Mouse (Mus musculus) kidney, embryonic 15.5 days (tissue): ENCODE measurements around the gene Col25a1. TPM values are rescaled to one million over a fixed set of nuclear protein-coding genes. Genes with fewer than 3 reads are reported as not detected.
A peak's percentile ranks its signal among the peaks of the same experiment; 100 is the strongest.

Experiments used
- ATAC-seq: fragments of 200-750 bp; cut with Nextera tagmentation; replicated peaks from 2 replicates; pipeline ENCODE4 v1.8.0; 2017; ENCODE audit warnings: moderate TSS enrichment; ENCODE audit not compliant: low FRiP score
- H3K27ac ChIP-seq: fragments of 300-500 bp; sonication (generic); 2 replicates; pipeline ENCODE4 v1.5.1; 2015; ENCODE audit warnings: mild to moderate bottlenecking, inconsistent platforms
- H3K27me3 ChIP-seq: fragments of 300-500 bp; sonication (generic); 2 replicates; pipeline ENCODE4 v1.6.1; 2015; ENCODE audit warnings: inconsistent platforms
- H3K36me3 ChIP-seq: fragments of 300-500 bp; sonication (generic); 2 replicates; pipeline ENCODE4 v1.6.1; 2015; ENCODE audit warnings: inconsistent platforms
- H3K4me1 ChIP-seq: fragments of 300-500 bp; sonication (generic); 2 replicates; pipeline ENCODE4 v1.6.1; 2015; ENCODE audit warnings: inconsistent platforms
- H3K4me2 ChIP-seq: fragments of 300-500 bp; sonication (generic); 2 replicates; pipeline ENCODE4 v1.6.1; 2015; ENCODE audit warnings: moderate library complexity, mild to moderate bottlenecking, inconsistent platforms
- H3K4me3 ChIP-seq: fragments of 300-500 bp; sonication (generic); replicated peaks from 2 replicates; pipeline ENCODE4 v1.5.1; 2015; ENCODE audit warnings: mild to moderate bottlenecking, inconsistent platforms
- H3K9ac ChIP-seq: fragments of 300-500 bp; sonication (generic); 2 replicates; pipeline ENCODE4 v1.6.1; 2015; ENCODE audit warnings: mild to moderate bottlenecking, inconsistent platforms
- H3K9me3 ChIP-seq: fragments of 300-500 bp; sonication (generic); replicated peaks from 2 replicates; pipeline ENCODE4 v1.6.1; 2016; ENCODE audit warnings: inconsistent platforms
- WGBS: fragments of 180-500 bp; shearing (Covaris S2); methylation state at CpG from one replicate; pipeline ENCODE4 v1.1.7; 2015; ENCODE audit warnings: mixed read lengths; 5-methylcytosine and 5-hydroxymethylcytosine counted together
- polyA plus RNA-seq: library from polyadenylated mRNA; unstranded; fragments of >200 nt; fragmentation: Nextera tagmentation; extraction: Ambion mirVana; gene quantifications from 2 replicates; pipeline ENCODE4 v1.2.1, GENCODE M21; 2015

The Col25a1 gene
- polyA plus RNA-seq, 1 experiment from 2014 or later: 5.4 TPM

- Histone ChIP-seq H3K36me3 (no peaks in the 10 kb centered on the region), H3K4me1 (no peaks in the 10 kb centered on the region), H3K9me3 (0 out of 2 replicates have a peak, but pooled peaks cover 4% of the 10 kb centered on the region), H3K4me3 (0 out of 2 replicates have a peak overlapping the region, but pooled peaks have one; percentile 10), H3K9ac (no peak overlapping the region), H3K4me2 (peak overlapping the region; percentile 42), H3K27ac (no peak overlapping the region), H3K27me3 (peaks cover 9% of the 10 kb centered on the region)
- 38% methylated on average over 17 of the region's 17 CpGs for WGBS
- ATAC-seq: no peak
Observed at GRCm38 (mm10) chr3:130172764-130173163, 41.5 kb downstream of the Col25a1 start.

DNA sequence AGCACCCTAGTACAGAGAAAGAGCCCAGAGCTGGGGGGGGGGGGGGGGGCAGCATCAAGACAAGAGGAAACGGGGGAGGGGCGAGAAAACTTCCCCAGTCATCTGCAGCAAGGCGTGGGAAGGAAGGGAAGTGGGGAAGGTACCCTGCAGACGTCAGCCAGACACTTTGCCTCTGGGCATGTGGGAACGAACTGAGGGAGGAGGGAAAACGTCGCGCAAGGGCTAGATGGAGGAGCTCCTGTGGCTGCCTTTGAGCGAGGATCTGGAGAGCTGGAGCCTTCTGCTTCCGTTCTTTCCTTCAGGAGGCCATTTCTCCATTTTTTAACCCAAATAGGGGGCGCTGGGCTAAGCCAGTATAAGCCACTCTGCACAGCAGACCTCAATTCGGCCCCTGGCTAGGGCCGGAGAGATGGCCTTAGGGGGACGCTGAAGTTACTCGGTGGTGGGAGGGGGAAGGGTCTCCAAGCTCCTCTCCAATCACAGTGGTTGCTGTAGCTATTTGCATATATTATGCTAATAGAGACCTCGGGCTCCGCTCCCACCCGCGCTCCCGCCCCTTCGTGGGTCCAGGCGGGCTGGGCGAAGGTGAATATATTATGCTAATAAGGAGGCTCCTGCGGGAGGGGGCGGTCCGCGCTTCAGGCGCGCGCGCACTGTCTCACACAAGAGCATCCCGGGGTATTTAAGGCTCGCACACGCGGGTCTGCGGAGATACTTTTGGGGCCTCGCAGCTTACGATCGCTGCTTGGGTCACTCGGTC is 49.1 kb downstream of the Col25a1 start:
- under 1% methylated on average over 40 of the region's 40 CpGs for WGBS
- H3K36me3 ChIP-seq: no peaks in the 10 kb centered on the region
- no peaks in the 10 kb centered on the region for H3K9me3 ChIP-seq
- H3K27me3 ChIP-seq: peaks cover 31% of the 10 kb centered on the region
- peaks cover 14% of the 10 kb centered on the region for H3K4me1 ChIP-seq
- peak overlapping the region; percentile 82 for H3K27ac ChIP-seq
- ATAC-seq: peak; percentile 97
- H3K4me2 ChIP-seq: peak overlapping the region; percentile 100
- H3K9ac ChIP-seq: peak overlapping the region; percentile 54
- peak overlapping the region; percentile 64 for H3K4me3 ChIP-seq

- H3K4me3 ChIP-seq: peak overlapping the region; percentile 64
- H3K4me2 ChIP-seq: peak overlapping the region; percentile 100
- peak; percentile 68 for ATAC-seq
- no peak overlapping the region for H3K27ac ChIP-seq
- no peaks in the 10 kb centered on the region for H3K36me3 ChIP-seq
- peak overlapping the region; percentile 54 for H3K9ac ChIP-seq
- WGBS: under 1% methylated on average over 40 of the region's 40 CpGs
- no peaks in the 10 kb centered on the region for H3K9me3 ChIP-seq
- H3K27me3 ChIP-seq: peaks cover 31% of the 10 kb centered on the region
- peaks cover 14% of the 10 kb centered on the region for H3K4me1 ChIP-seq
Observed at GRCm38 (mm10) chr3:130180964-130181590, 49.8 kb downstream of the Col25a1 start.

DNA sequence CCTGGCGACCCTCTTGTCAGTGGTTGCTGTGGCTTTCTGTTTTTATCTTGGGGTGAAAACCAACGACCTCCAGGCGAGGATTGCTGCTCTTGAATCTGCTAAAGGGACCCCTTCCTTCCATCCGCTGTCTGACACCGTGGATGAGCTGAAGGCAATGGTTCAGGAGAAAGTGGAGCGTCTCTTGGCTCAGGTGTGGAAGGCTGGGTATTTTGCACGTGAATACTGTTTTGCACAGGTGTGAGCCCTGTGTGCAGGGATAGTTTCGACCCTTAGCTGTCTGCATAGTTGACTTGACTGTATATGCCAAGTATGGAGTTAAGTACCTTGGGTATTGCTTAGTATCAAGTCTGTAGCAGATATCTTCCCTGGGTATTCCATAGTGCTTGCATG is 50.3 kb downstream of the Col25a1 start:
- Histone ChIP-seq H3K36me3 (no peaks in the 10 kb centered on the region), H3K4me1 (peaks cover 14% of the 10 kb centered on the region), H3K27me3 (peaks cover 28% of the 10 kb centered on the region), H3K27ac (no peak overlapping the region), H3K9me3 (no peaks in the 10 kb centered on the region), H3K9ac (peak overlapping the region; percentile 54; the same call in 1 of the 2 replicates), H3K4me3 (peak overlapping the region; percentile 64), H3K4me2 (peak overlapping the region; percentile 100)
- no peak for ATAC-seq
- WGBS: 21% methylated on average over 8 of the region's 8 CpGs

DNA sequence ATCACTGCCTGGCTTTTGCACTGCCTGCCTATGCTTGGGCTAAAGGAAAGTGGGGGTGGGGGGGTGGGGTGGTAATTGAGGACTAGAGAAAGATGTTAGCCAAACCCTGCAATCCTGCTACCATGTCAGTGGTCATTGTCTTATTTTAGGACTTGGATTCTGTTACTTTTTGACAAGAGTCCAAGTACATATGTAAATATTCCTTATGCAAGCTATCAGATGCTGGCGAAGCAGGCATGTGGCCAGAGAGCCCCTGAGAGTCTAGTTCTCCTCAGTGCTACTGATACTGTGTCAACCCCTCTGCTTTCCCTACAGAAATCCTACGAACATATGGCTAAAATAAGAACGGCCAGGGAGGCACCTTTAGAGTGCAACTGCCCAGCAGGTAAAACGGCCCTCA is 51.1 kb downstream of the Col25a1 start:
- Histone ChIP-seq H3K4me2 (no peak overlapping the region), H3K36me3 (no peaks in the 10 kb centered on the region), H3K4me3 (0 out of 2 replicates have a peak overlapping the region, but pooled peaks have one; percentile 64), H3K4me1 (peaks cover 14% of the 10 kb centered on the region), H3K27me3 (peaks cover 23% of the 10 kb centered on the region), H3K9me3 (no peaks in the 10 kb centered on the region), H3K27ac (no peak overlapping the region), H3K9ac (no peak overlapping the region)
- no peak for ATAC-seq
- WGBS: 74% methylated on average over 4 of the region's 4 CpGs

DNA sequence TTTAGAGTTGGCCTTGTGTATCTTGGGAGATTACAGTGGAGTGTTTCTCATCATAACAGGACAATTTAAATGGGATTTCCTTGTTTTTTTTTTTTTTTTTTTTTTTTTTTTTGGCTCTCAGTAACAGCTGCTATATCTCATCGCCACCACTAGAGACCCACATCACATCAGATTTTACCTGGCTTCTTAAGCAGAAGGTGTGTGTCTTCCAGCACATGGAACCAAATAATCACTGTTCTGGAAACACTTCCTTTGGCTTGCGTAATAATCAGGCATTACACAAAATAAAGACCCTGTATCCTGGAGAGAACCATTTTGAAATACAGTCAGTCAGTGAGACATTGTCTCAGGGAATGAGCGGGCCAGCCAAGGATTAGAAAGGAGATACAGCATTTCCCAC is 53.8 kb downstream of the Col25a1 start:
- H3K27ac ChIP-seq: no peak overlapping the region
- no peak overlapping the region for H3K4me2 ChIP-seq
- no peak overlapping the region for H3K4me3 ChIP-seq
- H3K27me3 ChIP-seq: peaks cover 16% of the 10 kb centered on the region
- no peaks in the 10 kb centered on the region for H3K9me3 ChIP-seq
- H3K4me1 ChIP-seq: peaks cover 9% of the 10 kb centered on the region; the same call in 1 of the 2 replicates
- H3K9ac ChIP-seq: no peak overlapping the region
- no peaks in the 10 kb centered on the region for H3K36me3 ChIP-seq
- 57% methylated on average over 3 of the region's 3 CpGs for WGBS
- ATAC-seq: no peak

- ATAC-seq: no peak
- no peak overlapping the region for H3K4me2 ChIP-seq
- 0 out of 2 replicates have a peak, but pooled peaks cover under 1% of the 10 kb centered on the region for H3K27me3 ChIP-seq
- no peaks in the 10 kb centered on the region for H3K9me3 ChIP-seq
- WGBS: 85% methylated on average over 5 of the region's 5 CpGs
- no peaks in the 10 kb centered on the region for H3K36me3 ChIP-seq
- H3K4me1 ChIP-seq: no peaks in the 10 kb centered on the region
- H3K4me3 ChIP-seq: no peak overlapping the region
- H3K9ac ChIP-seq: no peak overlapping the region
- H3K27ac ChIP-seq: no peak overlapping the region
Observed at GRCm38 (mm10) chr3:130187588-130187987, 56.3 kb downstream of the Col25a1 start.

- 75% methylated on average over 8 of the region's 8 CpGs for WGBS
- H3K4me2 ChIP-seq: no peak overlapping the region
- no peak overlapping the region for H3K27ac ChIP-seq
- no peak overlapping the region for H3K4me3 ChIP-seq
- no peaks in the 10 kb centered on the region for H3K36me3 ChIP-seq
- H3K4me1 ChIP-seq: peaks cover 5% of the 10 kb centered on the region
- H3K27me3 ChIP-seq: no peaks in the 10 kb centered on the region
- H3K9ac ChIP-seq: no peak overlapping the region
- H3K9me3 ChIP-seq: no peaks in the 10 kb centered on the region
- ATAC-seq: no peak
Observed at GRCm38 (mm10) chr3:130193450-130193849, 62.1 kb downstream of the Col25a1 start.

GRCm38 (mm10) chr3:130214631-130215030 is 83.3 kb downstream of the Col25a1 start:
- ATAC-seq: no peak
- H3K9ac ChIP-seq: no peak overlapping the region
- H3K27ac ChIP-seq: no peak overlapping the region
- no peaks in the 10 kb centered on the region for H3K36me3 ChIP-seq
- H3K4me1 ChIP-seq: no peaks in the 10 kb centered on the region
- no peak overlapping the region for H3K4me2 ChIP-seq
- no peaks in the 10 kb centered on the region for H3K9me3 ChIP-seq
- 62% methylated on average over 11 of the region's 11 CpGs for WGBS
- H3K4me3 ChIP-seq: no peak overlapping the region
- H3K27me3 ChIP-seq: no peaks in the 10 kb centered on the region

DNA sequence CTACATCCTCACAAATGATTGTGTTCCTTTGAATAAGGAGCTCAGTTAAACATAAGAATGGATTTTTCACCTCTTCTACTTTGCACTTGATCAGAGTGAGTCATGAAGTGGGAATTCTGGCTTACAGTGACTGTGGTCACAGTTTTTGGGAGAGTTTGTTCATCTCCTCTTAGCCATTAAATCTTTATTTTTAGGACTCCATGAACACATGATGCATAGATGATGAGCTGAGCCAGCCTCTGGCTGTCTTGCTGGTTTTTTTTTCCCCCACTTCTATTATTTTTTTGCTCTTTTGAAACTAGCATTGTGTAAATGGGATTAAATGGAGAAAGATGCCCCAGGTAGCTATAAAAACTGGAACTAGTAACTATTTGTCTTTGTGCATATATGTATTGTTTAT is 84.8 kb downstream of the Col25a1 start:
- Histone ChIP-seq H3K4me3 (no peak overlapping the region), H3K4me1 (no peaks in the 10 kb centered on the region), H3K9ac (no peak overlapping the region), H3K4me2 (no peak overlapping the region), H3K27me3 (no peaks in the 10 kb centered on the region), H3K36me3 (no peaks in the 10 kb centered on the region), H3K27ac (no peak overlapping the region), H3K9me3 (no peaks in the 10 kb centered on the region)
- ATAC-seq: no peak

DNA sequence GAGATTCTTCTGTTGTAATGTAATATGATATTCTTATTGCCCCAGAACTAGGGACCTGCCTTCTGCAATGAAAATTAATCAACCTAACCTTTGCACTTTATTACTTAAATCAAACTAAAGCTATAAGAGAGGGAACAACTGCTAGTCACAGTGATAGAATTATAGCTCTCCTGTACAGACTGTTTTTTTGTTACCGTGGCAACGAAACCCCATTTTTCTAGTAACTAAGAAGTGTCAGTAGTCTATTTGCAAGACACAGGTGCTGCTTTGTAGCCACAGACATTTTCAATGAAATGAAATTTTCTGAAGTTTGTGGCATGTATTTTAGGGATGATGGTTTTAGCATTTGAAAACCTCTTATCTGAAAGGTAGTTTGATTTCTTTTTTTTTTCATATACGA is 85.3 kb downstream of the Col25a1 start:
- Histone ChIP-seq H3K27me3 (no peaks in the 10 kb centered on the region), H3K4me3 (no peak overlapping the region), H3K9me3 (no peaks in the 10 kb centered on the region), H3K4me2 (no peak overlapping the region), H3K36me3 (no peaks in the 10 kb centered on the region), H3K9ac (no peak overlapping the region), H3K27ac (no peak overlapping the region), H3K4me1 (no peaks in the 10 kb centered on the region)
- no peak for ATAC-seq
- WGBS: 79% methylated on average over 3 of the region's 3 CpGs

DNA sequence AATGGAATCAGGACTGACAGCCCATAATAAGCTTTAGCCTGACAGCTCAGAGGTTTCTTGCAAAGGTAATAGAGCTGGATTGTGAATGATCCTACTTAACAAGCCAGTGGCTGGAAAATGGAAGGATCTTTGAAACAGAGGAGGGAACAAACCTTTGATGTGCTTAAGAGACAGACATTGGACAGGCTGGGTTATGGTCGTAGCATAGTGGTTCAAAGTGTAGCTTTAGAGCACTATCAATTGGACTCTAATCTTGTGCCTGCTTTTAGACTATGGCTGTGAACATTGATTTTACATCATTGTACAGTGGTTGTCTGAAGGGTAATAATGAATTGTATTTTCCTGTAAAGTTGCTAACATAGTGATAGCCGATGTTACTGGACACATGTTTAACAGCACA is 86.4 kb downstream of the Col25a1 start:
- no peaks in the 10 kb centered on the region for H3K4me1 ChIP-seq
- H3K36me3 ChIP-seq: no peaks in the 10 kb centered on the region
- 83% methylated on average over 2 of the region's 2 CpGs for WGBS
- H3K9ac ChIP-seq: no peak overlapping the region
- no peak overlapping the region for H3K4me2 ChIP-seq
- H3K4me3 ChIP-seq: no peak overlapping the region
- no peaks in the 10 kb centered on the region for H3K27me3 ChIP-seq
- no peak overlapping the region for H3K27ac ChIP-seq
- no peaks in the 10 kb centered on the region for H3K9me3 ChIP-seq
- no peak for ATAC-seq
